Mouse (Mus musculus) myocyte (in vitro differentiated cells): ENCODE results near the gene Amz2.

ENCODE experiments used
- CEBPB ChIP-seq: IDR thresholded peaks from 2 replicates; pipeline ENCODE4 v1.6.1; 2011; ENCODE audit warnings: mild to moderate bottlenecking, moderate library complexity; ENCODE audit not compliant: poor library complexity, insufficient read depth, severe bottlenecking
- MAX ChIP-seq: IDR thresholded peaks from one replicate; pipeline ENCODE4 v1.6.1; 2011; ENCODE audit warnings: low read depth, mild to moderate bottlenecking, control low read depth
- MYOD1 ChIP-seq, 3 experiments: IDR thresholded peaks; one replicate each; pipeline ENCODE4 v1.6.1; 2011; ENCODE audit warnings: control low read depth in 2 of 3, low read depth in 2 of 3, mild to moderate bottlenecking in 2 of 3, moderate library complexity in 1 of 3; ENCODE audit not compliant: insufficient read length in 2 of 3, control insufficient read depth in 1 of 3
- POLR2A ChIP-seq: IDR thresholded peaks from one replicate; pipeline ENCODE4 v1.6.1; 2011; ENCODE audit warnings: low read depth, mild to moderate bottlenecking, control low read depth, moderate library complexity; ENCODE audit not compliant: insufficient read length
- POLR2AphosphoS2 ChIP-seq: IDR thresholded peaks from one replicate; pipeline ENCODE4 v1.6.1; 2011; ENCODE audit warnings: low read depth, control low read depth; ENCODE audit not compliant: insufficient read length
- REST ChIP-seq: IDR thresholded peaks from one replicate; pipeline ENCODE4 v1.6.1; 2011; ENCODE audit warnings: mild to moderate bottlenecking, control low read depth, moderate library complexity; ENCODE audit not compliant: insufficient read depth, insufficient read length
- TCF12 ChIP-seq: IDR thresholded peaks from one replicate; pipeline ENCODE4 v1.6.1; 2011; ENCODE audit warnings: mild to moderate bottlenecking, control low read depth; ENCODE audit not compliant: poor library complexity, insufficient read depth, severe bottlenecking
- USF1 ChIP-seq: IDR thresholded peaks from one replicate; pipeline ENCODE4 v1.6.1; 2011; ENCODE audit warnings: low read depth, mild to moderate bottlenecking, control low read depth, moderate library complexity

GRCm38 (mm10) chr11:109425392-109426271 is at the start of gene Amz2:
- TF ChIP-seq MYOD1 (IDR thresholded peaks at IDR 0.05; ENCODE audit: control insufficient read depth in 1 of 3, insufficient read length in 2 of 3, low read depth in 2 of 3) (peak in 1 of 3 experiments; percentile 62), MAX (no peak), USF1 (no peak), CEBPB (peak; percentile 81), POLR2A (peak; percentile 82), POLR2AphosphoS2 (peak; percentile 81), TCF12 (no peak), REST (no peak)
